Mouse (Mus musculus) hindbrain, embryonic 12.5 days (tissue): ENCODE measurements around the gene Med8. TPM values are rescaled to one million over a fixed set of nuclear protein-coding genes. Genes with fewer than 3 reads are reported as not detected.

Source experiments
- ATAC-seq: fragments of 200-750 bp; cut with Nextera tagmentation; 2 replicates; pipeline ENCODE4 v1.8.0; 2017; ENCODE audit warnings: moderate TSS enrichment; ENCODE audit not compliant: low FRiP score
- H3K27ac ChIP-seq: fragments of 300-500 bp; sonication (generic); 2 replicates; pipeline ENCODE4 v1.5.1; 2016; ENCODE audit warnings: mild to moderate bottlenecking
- H3K27me3 ChIP-seq: fragments of 300-500 bp; sonication (generic); 2 replicates; pipeline ENCODE4 v1.6.1; 2016; ENCODE audit warnings: mild to moderate bottlenecking
- H3K36me3 ChIP-seq: fragments of 300-500 bp; sonication (generic); 2 replicates; pipeline ENCODE4 v1.6.1; 2016; ENCODE audit warnings: mild to moderate bottlenecking
- H3K4me1 ChIP-seq: fragments of 300-500 bp; sonication (generic); 2 replicates; pipeline ENCODE4 v1.6.1; 2016
- H3K4me2 ChIP-seq: fragments of 300-500 bp; sonication (generic); replicated peaks from 2 replicates; pipeline ENCODE4 v1.6.1; 2016; ENCODE audit warnings: mild to moderate bottlenecking
- H3K4me3 ChIP-seq: fragments of 300-500 bp; sonication (generic); 2 replicates; pipeline ENCODE4 v1.5.1; 2016; ENCODE audit warnings: mild to moderate bottlenecking
- H3K9ac ChIP-seq: fragments of 300-500 bp; sonication (generic); 2 replicates; pipeline ENCODE4 v1.6.1; 2016; ENCODE audit warnings: mild to moderate bottlenecking, moderate library complexity
- H3K9me3 ChIP-seq: fragments of 300-500 bp; sonication (generic); replicated peaks from 2 replicates; pipeline ENCODE4 v1.6.1; 2016; ENCODE audit warnings: mild to moderate bottlenecking
- WGBS: fragments of 180-500 bp; shearing (Covaris S2); methylation state at CpG from one replicate; pipeline ENCODE4 v1.1.7; 2016; 5-methylcytosine and 5-hydroxymethylcytosine counted together
- polyA plus RNA-seq: library from polyadenylated mRNA; unstranded; fragments of >200 nt; fragmentation: Nextera tagmentation; extraction: Ambion mirVana; gene quantifications from 2 replicates; pipeline ENCODE4 v1.2.1, GENCODE M21; 2016

The Med8 gene
- polyA plus RNA-seq, 1 experiment from 2014 or later: 131 TPM

- 96% methylated on average over 8 of the region's 8 CpGs for WGBS
- no peaks in the 10 kb centered on the region for H3K9me3 ChIP-seq
- no peak overlapping the region for H3K27ac ChIP-seq
- peaks cover 99% of the 10 kb centered on the region for H3K36me3 ChIP-seq
- no peak overlapping the region for H3K4me2 ChIP-seq
- no peaks in the 10 kb centered on the region for H3K27me3 ChIP-seq
- no peak for ATAC-seq
- H3K9ac ChIP-seq: no peak overlapping the region
- no peak overlapping the region for H3K4me3 ChIP-seq
- no peaks in the 10 kb centered on the region for H3K4me1 ChIP-seq
These were observed 21.8 kb upstream of the Med8 start for GRCm38 (mm10) chr4:118387316-118387715.

DNA sequence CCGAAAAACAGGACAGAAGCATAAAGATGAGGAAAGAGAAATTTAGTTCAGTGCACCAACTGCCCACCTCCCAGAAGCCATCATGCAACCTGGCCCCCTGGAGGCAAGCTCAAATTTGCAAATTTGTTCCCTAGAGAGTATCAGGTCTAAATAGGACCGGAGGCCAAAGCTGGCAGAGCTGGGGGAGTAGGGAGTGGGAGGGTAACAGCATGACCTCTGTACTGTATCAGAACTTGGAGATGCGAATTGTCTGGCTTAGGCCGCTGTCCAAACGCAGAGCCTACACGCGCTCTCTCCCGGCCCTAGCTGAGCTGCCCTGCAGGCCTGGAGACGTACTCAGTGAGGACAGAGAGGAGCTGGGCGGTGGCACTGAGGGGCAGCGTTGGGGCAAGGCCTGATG lies 19.0 kb upstream of the Med8 start:
- ATAC-seq: no peak
- H3K4me2 ChIP-seq: no peak overlapping the region
- no peak overlapping the region for H3K27ac ChIP-seq
- H3K9me3 ChIP-seq: no peaks in the 10 kb centered on the region
- no peaks in the 10 kb centered on the region for H3K27me3 ChIP-seq
- WGBS: 93% methylated on average over 11 of the region's 11 CpGs
- H3K9ac ChIP-seq: no peak overlapping the region
- H3K4me3 ChIP-seq: no peak overlapping the region
- peaks cover 99% of the 10 kb centered on the region for H3K36me3 ChIP-seq
- H3K4me1 ChIP-seq: no peaks in the 10 kb centered on the region

GRCm38 (mm10) chr4:118394505-118394904 lies 14.6 kb upstream of the Med8 start:
- no peak overlapping the region for H3K4me3 ChIP-seq
- H3K9ac ChIP-seq: no peak overlapping the region
- no peak for ATAC-seq
- H3K27me3 ChIP-seq: no peaks in the 10 kb centered on the region
- H3K27ac ChIP-seq: no peak overlapping the region
- 93% methylated on average over 6 of the region's 6 CpGs for WGBS
- H3K36me3 ChIP-seq: peaks cover 98% of the 10 kb centered on the region
- H3K4me1 ChIP-seq: no peaks in the 10 kb centered on the region
- no peak overlapping the region for H3K4me2 ChIP-seq
- no peaks in the 10 kb centered on the region for H3K9me3 ChIP-seq

DNA sequence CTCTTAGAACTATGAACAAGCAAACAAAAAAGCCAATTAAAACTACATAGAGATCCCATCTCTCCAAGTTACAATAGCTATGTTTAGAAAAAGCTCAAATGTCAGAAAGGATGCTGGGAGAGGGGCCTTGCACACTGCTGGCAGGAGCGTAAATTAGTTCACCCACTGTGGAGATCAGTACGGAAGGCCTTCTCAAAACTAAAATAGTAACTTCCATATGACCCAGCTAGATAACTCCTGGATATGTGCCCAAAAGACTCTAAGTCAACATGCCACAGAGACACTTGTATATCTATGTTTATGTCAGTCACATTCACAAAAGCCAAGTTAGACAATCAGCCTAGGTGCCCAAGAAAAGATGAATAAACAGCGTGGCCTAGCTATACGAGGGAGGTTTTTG lies 13.8 kb upstream of the Med8 start:
- no peaks in the 10 kb centered on the region for H3K27me3 ChIP-seq
- no peak for ATAC-seq
- H3K27ac ChIP-seq: no peak overlapping the region
- no peaks in the 10 kb centered on the region for H3K4me1 ChIP-seq
- no peak overlapping the region for H3K4me2 ChIP-seq
- H3K9me3 ChIP-seq: no peaks in the 10 kb centered on the region
- peaks cover 98% of the 10 kb centered on the region for H3K36me3 ChIP-seq
- 86% methylated on average over 4 of the region's 4 CpGs for WGBS
- no peak overlapping the region for H3K9ac ChIP-seq
- H3K4me3 ChIP-seq: no peak overlapping the region

GRCm38 (mm10) chr4:118396433-118396832 lies 12.7 kb upstream of the Med8 start:
- Histone ChIP-seq H3K27me3 (no peaks in the 10 kb centered on the region), H3K9me3 (no peaks in the 10 kb centered on the region), H3K4me2 (no peak overlapping the region), H3K9ac (no peak overlapping the region), H3K4me1 (no peaks in the 10 kb centered on the region), H3K4me3 (no peak overlapping the region), H3K36me3 (peaks cover 96% of the 10 kb centered on the region), H3K27ac (no peak overlapping the region)
- 81% methylated on average over 3 of the region's 3 CpGs for WGBS
- no peak for ATAC-seq

DNA sequence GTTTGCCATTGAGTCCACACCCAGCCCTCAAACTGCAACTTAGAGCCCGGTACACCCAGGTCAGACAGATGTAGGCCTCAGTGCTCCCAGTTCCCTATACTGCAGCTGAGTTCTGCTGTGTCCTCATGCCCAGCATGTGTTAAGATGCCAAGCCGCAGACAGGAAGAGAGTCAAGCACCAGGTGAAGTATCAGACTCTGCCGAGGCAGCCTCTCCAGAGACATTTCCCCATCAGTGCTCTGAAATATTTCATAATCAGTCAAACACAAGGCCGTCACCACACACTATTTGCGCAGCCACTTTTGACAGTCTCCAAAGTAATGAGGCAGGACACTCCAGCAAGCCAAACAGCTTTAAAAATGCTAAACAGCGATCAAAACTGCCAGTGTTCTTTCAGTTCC lies 10.7 kb upstream of the Med8 start:
- peaks cover 96% of the 10 kb centered on the region for H3K36me3 ChIP-seq
- WGBS: 96% methylated on average over 6 of the region's 6 CpGs

DNA sequence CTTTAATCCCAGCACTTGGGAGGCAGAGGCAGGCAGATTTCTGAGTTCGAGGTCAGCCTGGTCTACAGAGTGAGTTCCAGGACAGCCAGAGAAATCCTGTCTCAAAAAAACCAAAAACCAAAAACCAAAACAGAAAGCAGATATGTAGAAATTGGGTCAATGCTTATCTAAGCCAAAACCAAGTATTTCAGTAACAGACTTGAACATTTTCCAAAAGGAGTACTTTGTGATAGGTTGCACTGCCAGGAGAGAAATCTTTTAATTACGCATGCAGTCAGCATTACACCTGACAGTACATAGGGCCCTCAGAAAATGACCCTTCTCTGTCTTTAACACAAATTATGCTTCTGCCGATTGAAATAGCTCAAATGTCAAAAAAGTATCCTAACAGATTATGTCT lies 7.7 kb upstream of the Med8 start:
- Histone ChIP-seq H3K4me2 (no peak overlapping the region), H3K4me1 (no peaks in the 10 kb centered on the region), H3K27me3 (no peaks in the 10 kb centered on the region), H3K9me3 (no peaks in the 10 kb centered on the region), H3K9ac (no peak overlapping the region), H3K27ac (no peak overlapping the region), H3K36me3 (peaks cover 86% of the 10 kb centered on the region), H3K4me3 (no peak overlapping the region)
- ATAC-seq: no peak
- 94% methylated on average over 3 of the region's 3 CpGs for WGBS

More for the DNA sequence above, 10.7 kb upstream of the Med8 start:
- H3K27me3 ChIP-seq: no peaks in the 10 kb centered on the region
- no peak overlapping the region for H3K27ac ChIP-seq
- no peak overlapping the region for H3K4me3 ChIP-seq
- no peak overlapping the region for H3K9ac ChIP-seq
- H3K4me1 ChIP-seq: no peaks in the 10 kb centered on the region
- H3K9me3 ChIP-seq: no peaks in the 10 kb centered on the region
- H3K4me2 ChIP-seq: no peak overlapping the region
- ATAC-seq: no peak

GRCm38 (mm10) chr4:118401918-118402317 lies 7.2 kb upstream of the Med8 start:
- Histone ChIP-seq H3K4me1 (no peaks in the 10 kb centered on the region), H3K27ac (no peak overlapping the region), H3K9ac (no peak overlapping the region), H3K9me3 (no peaks in the 10 kb centered on the region), H3K36me3 (peaks cover 81% of the 10 kb centered on the region), H3K27me3 (no peaks in the 10 kb centered on the region), H3K4me3 (no peak overlapping the region), H3K4me2 (no peak overlapping the region)
- no peak for ATAC-seq
- WGBS: 98% methylated on average over 5 of the region's 5 CpGs

DNA sequence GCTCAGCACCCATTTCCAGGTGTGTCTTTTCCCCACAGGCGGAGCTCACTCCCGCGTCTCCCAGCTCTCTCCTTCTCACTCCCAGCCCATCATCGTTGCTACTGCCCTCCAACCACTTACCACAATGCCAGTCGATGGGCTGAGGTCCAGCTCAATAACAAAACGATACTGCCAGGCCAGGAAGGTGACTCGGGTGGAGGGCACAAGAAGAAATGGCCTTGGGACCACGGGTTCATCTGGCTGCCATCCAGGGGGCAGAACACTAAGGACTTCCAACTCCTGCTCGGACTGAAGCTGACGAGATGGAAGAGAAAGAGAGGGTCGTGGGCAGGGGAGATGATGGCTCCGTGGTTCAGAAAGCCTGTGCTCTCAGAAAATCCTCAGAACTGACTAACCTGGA lies 6.4 kb upstream of the Med8 start:
- no peak overlapping the region for H3K4me3 ChIP-seq
- H3K4me2 ChIP-seq: no peak overlapping the region
- WGBS: 92% methylated on average over 12 of the region's 12 CpGs
- peaks cover 4% of the 10 kb centered on the region for H3K4me1 ChIP-seq
- no peaks in the 10 kb centered on the region for H3K9me3 ChIP-seq
- H3K27ac ChIP-seq: no peak overlapping the region
- no peaks in the 10 kb centered on the region for H3K27me3 ChIP-seq
- ATAC-seq: no peak
- peaks cover 74% of the 10 kb centered on the region for H3K36me3 ChIP-seq
- H3K9ac ChIP-seq: no peak overlapping the region

- Histone ChIP-seq H3K4me3 (no peak overlapping the region), H3K4me2 (no peak overlapping the region), H3K27ac (no peak overlapping the region), H3K9ac (no peak overlapping the region), H3K9me3 (no peaks in the 10 kb centered on the region), H3K36me3 (peaks cover 53% of the 10 kb centered on the region), H3K27me3 (no peaks in the 10 kb centered on the region), H3K4me1 (peaks cover 23% of the 10 kb centered on the region)
- WGBS: 90% methylated on average over 5 of the region's 5 CpGs
- ATAC-seq: no peak
These were observed 1.7 kb downstream of the Med8 start for GRCm38 (mm10) chr4:118410871-118411270.

- Histone ChIP-seq H3K27me3 (no peaks in the 10 kb centered on the region), H3K9ac (no peak overlapping the region), H3K9me3 (no peaks in the 10 kb centered on the region), H3K4me1 (peaks cover 11% of the 10 kb centered on the region), H3K4me2 (no peak overlapping the region), H3K27ac (no peak overlapping the region), H3K36me3 (peaks cover 74% of the 10 kb centered on the region), H3K4me3 (no peak overlapping the region)
- no peak for ATAC-seq
- WGBS: 91% methylated on average over 5 of the region's 5 CpGs
These were observed 4.4 kb downstream of the Med8 start for GRCm38 (mm10) chr4:118413553-118413952.

DNA sequence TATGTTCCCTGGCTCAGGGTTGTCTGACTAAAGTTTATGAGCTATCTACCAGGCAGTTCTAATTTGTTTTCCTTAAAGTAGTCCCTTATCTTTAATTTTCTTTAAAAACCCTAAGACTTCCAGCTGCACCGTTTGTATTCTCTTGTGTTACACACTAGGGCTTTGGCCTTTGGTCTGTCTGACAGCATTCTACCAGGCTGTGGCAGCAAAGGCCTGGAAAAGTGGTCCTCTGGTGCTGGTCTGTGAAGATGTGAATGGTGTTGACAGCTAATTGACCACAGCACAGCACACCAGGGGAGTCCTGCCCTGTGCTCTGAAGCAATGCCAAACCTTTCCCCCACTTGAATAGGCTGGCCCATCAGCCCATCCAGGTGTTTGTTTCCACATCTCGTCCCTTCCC lies 6.6 kb downstream of the Med8 start:
- Histone ChIP-seq H3K9me3 (no peaks in the 10 kb centered on the region), H3K27me3 (no peaks in the 10 kb centered on the region), H3K4me1 (no peaks in the 10 kb centered on the region), H3K27ac (no peak overlapping the region), H3K9ac (no peak overlapping the region), H3K36me3 (peaks cover 95% of the 10 kb centered on the region), H3K4me2 (no peak overlapping the region), H3K4me3 (no peak overlapping the region)
- no peak for ATAC-seq
- 92% methylated on average over 2 of the region's 2 CpGs for WGBS

DNA sequence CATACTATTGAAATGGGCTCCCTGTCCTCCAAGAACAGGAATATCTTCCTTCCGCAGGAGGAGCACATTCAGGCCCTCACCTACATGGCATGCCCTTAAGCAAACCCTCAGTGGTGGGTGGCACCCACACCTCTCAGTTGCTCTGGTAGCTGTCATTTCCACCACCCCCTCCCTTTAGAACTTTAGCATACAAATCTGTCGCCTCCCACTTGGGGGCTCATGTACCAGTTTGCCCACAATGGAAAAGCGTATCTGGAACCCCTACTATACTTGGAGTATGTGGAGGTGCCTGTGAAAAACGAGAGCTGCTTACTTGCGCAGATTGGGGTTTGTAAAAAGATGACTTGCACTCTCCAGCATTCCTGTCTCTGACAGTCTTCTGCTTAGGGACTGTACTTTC lies 7.2 kb downstream of the Med8 start:
- WGBS: 95% methylated on average over 5 of the region's 5 CpGs
- H3K27me3 ChIP-seq: no peaks in the 10 kb centered on the region
- no peak overlapping the region for H3K4me3 ChIP-seq
- no peak overlapping the region for H3K27ac ChIP-seq
- H3K4me2 ChIP-seq: no peak overlapping the region
- no peaks in the 10 kb centered on the region for H3K9me3 ChIP-seq
- no peak overlapping the region for H3K9ac ChIP-seq
- ATAC-seq: no peak
- H3K4me1 ChIP-seq: no peaks in the 10 kb centered on the region
- H3K36me3 ChIP-seq: peaks cover 97% of the 10 kb centered on the region
